Mouse (Mus musculus): ENCODE results near the gene Rnasek.

Gene Rnasek

DNA sequence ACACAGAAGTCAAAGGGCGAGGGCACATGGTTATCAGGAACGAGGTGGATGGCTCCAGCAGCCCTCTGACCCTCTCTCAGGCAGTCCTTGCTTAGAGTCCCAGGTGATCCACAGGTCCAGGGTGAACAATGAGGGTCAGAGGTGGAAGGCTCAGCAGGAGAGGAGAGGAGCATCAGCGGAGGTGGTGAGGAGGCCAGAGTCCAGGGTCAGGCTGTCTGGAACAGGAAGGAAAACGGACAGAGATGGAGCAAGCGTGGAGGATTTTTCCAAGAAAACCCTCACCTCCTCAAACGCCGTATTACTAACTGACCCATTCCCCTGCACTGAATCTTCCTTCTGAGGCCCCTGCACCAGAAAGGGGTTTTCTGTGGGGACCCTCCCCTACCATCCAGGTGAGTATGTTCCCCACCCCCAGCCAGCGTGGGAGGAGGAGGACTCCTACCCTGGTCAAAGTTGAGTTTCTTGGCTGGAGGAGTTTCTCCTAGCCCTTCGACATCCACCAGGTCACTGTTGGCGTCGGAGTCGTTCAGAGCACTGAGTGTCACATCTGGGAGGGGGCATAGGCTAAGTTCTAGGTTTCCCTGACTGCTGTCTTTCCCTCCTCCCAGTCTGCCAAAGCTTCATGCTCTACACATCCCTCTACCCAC lies 4.3 kb downstream of the Rnasek start:
- DNase-seq: peak; percentile 24

DNA sequence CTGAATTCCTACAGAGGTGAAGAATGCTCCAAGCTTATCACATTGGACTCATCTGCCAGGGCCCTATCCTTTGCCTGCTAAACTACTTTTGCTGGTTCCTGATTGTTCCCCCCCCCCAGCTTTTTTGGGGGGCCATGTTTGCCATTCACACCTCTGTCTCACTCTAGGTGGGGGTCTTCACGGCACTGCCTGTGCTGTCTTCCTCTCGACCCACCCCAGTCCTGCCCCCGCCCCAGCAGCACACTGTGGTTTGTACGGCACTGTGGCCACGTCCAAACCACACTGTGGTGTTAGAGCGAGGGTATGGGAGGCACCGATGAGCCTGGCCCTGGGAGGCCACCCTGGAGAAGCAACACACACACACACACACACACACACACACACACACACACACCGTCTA lies 5.1 kb downstream of the Rnasek start:
- no peak for DNase-seq

DNA sequence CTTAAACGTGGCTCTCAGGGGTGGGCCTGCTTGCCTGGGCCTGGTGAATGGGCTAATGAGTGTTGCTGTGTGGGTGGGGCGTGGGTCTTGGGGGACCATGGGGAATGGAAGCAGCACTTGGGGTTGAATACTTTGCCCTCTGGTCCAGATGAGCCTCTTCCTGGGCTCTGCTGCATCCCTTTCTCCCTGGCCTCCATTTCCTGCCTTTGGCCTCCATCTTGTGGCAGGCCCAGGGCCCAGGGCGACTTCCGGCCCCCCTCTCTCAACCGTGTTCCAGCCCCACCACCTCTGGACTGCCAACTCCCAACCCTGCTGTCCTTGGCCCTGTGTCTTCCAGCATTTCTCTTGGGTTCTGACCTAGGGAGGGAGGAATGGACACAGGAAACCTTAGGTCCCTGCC lies 5.6 kb downstream of the Rnasek start:
- DNase-seq: peak; percentile 46

DNA sequence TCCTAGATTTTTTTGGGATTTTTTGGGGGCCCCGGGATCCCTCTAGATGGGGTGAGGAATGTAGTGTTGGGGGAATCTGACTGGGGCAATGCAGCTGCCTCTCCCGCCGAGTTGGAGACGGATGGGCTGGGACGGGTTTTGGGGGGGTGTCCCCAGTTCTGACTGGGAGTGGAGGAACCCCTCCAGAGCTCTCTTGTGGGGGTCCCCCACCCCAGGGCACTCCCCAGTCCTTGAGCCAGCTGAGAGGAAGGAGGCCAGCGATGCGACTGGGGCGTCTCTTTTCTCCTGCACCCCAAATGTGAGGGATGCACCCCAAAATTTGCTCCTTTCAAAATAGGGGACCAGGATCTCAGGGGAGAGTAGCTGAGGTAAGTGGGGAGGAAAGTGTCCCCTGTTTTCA lies 6.6 kb downstream of the Rnasek start:
- DNase-seq: no peak

DNA sequence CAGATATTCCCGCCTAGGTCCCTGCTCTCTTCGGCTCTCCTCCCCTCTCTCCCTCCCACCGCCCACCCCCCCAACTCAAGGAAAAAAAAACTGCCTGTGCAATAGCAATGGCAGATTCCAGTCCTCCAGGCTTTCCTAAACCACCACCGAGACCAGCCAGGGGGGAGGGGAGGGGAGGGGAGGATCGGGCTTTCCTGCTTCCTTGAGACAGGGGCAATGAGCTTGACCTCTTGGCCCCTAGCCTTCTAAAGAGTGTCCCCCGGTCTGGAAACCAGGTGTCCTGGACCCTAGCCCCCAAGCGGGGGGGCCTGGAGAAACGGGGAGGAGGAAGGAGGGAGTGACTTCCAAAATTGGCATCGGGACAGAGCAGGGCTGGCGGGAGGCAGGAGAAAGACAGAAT lies 7.1 kb downstream of the Rnasek start:
- peak; percentile 66 for DNase-seq

DNA sequence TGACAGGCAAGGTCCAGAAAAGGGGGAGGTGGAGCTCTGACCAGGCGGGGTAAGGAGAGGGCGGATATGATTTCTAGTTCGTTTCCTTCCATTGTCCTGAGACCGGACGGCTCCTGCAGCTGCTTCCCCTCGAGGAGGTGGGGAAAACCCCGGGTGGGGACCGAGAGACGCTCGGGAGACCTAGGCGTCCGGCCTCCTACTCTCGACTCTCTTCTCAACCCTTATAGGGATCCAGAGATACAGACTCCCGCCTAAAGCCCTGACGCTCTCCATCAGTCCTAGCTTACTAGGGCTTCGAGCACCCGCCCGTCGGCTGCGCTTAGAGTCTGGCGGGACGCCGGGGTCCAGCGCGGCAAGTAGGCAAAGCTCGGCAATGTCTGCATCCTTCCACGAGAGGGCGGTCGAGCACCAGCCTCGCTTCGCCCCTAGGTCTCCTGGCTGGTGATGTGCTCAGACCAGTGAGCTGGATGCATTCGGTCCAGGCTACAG lies 9.4 kb downstream of the Rnasek start:
- peak; percentile 90 for DNase-seq

DNA sequence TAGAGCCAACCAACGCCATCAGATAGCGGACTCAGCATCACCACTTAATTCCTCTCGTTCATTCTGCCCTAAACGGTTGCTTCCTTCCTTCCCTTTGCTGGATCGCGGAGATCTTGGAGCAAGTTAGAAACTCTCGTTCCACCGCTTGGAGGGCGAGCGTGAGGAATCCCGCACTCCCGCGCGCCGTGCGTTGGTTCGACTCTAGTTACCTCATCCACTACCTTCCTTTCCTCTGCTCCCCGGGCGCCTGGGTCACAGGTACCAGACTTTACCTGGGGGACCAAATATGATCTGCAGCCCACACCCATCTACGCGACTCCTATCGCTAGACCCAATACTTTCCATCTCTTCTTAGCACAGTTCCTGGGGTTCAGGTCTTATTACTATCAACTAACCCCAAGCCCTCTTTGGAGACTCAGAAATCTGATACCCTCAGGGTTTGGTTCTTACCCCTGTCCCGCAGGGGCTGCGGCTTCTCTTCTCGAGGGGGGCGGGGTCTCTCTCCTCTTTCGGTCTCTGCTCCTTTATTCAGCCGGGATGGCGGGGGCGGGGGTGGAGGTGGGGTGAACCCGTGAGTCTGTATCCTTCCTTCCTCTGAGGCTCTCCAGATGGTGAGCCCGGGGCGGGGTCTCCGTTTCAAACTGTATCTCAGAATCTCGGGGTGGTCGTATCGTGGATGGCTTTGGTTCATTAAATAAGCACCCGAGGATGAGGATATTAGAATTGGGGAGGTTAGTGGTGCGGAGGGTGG lies 10.2 kb downstream of the Rnasek start, which contains the start of gene Bcl6b:
Gene Bcl6b, minus strand, starts transcription at position 539 of the 751 bp plus-strand sequence.
- DNase-seq: peak; percentile 69

DNA sequence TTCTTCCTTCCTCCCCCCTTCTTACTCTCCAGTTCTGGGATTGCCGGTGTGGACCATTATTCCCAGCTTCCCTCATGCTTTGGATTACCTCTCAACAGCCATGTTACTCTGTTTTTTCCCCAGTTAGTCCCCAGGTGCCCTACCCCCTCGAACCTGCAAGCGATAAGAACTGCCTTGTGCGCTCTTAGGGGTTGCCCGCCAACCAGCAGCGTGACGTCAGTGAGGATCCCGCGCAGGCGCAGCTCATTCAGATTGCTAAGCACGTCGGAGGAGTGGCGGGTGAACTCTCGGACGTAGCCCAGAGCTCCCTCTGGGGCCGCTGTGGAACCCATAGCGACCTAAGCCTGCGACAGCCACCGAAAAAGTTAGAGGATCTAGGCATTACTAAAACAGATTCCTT lies 10.8 kb downstream of the Rnasek start:
- peak; percentile 91 for DNase-seq

DNA sequence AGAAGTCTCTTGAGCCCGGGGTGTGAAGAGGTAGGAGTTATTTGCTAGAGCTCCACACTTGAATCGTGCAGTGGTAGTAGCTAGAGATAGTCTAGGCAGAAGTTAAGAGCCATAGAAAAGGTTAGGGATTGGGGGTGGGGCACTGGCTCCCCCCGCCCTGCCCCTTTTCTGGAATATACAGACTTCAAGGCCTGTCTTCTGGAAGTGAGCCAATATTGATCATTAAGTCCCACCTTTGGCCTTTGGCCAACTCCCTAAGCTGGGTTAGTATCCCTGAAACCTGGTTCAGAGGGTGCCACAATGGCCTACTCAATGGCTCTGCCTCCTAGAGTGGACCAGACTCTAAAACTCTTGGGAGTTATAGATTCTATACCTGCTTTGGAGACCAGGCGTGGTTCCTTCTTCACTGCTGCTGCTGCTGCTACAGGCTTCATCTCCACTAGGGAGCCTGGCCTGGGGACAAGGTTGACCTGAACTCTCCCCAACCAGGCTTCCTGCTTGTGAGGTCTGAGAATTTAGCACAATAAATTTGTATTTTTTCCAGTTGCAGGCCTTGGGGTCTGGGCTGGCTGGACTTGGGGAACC lies 11.9 kb downstream of the Rnasek start:
- DNase-seq: no peak

DNA sequence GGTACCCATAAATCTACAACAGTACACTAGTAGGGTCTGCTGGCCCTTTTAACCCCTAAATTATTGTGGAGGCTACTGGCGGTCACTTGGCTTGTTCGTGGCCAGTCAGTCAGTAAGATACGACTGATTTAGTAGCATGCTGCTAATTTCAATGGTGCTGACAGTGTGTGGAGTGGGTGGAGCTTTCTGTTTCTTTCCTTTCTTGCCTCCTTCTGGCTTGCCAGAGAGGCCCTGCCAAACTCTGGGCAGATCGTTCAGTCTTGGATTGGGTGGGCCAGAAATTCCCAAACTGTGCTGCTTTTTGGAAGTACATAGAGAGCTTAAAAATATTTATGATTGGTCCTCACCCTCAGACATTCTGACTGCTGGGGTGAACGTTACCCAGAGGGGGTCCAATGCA lies 12.5 kb downstream of the Rnasek start:
- no peak for DNase-seq

DNA sequence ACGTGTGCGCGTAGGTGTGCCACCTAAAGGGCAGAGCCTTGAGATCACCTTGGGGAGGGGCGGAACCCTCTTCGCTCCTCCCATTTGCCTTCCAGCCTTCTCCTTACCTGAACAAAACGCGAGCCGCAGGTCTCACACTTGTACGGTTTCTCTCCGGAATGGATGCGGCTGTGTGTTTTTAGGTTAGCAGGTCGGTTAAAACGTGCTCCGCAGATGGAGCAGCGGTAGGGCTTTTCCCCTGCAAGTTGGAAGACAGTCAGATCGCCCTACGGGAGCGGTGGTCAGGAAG lies 13.1 kb downstream of the Rnasek start:
- DNase-seq: peak; percentile 55

DNA sequence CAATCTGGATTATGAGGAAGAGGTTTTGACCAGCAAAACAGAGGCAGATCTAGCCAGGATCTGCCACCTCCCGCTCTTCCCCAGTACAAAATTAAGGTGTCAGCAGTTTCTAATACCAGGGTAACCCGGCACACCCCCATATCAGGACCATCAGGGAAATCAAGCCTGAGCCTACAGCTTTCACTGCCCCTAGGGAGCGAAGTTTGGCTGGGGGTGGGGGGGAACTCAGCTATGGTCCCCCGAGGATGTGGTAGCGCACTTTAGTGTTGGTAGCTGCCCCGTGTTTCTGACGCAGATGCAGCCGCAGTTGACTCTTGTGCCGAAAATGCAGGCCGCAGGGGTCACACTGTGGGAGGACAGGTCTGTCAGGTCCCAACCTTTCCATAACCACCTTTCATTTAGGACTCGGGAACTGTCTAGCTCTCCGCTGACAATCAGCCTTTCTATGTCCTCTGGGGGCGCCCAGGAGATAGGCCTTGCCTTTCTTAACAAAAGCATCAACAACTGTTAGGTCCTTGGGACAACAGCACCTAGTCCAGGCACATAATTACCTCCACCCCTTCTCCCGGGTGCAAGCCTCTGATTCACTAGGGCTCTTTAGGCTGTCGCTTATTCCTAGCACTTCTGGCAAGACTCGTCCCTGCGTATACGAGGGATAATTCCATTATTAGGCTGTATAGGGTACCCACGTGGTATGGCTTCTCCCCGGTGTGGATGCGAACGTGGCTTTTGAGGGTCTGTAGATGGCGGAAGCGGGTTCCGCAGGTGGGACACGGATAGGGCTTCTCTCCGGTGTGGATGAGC lies 13.6 kb downstream of the Rnasek start:
- peak; percentile 17 for DNase-seq

DNA sequence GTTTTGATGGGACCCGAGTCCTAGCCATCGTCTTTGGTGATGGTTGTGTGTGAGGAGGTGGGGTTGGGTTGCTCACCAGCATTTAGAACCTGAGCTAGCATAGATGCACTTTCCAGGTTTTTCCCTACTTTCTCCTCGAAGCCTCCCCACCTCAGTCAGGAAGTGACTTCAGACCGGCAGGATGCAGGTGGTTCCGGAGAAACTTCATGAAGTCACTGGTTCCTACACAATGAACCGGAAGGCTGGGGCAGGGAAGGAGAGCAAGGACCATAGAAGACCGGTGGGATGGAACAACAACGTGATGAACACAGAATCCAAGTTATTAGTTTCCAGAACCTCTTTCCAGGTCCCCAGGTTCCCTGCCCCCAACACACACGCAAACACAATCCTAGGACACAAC lies 15.9 kb downstream of the Rnasek start:
- DNase-seq: peak; percentile 74

DNA sequence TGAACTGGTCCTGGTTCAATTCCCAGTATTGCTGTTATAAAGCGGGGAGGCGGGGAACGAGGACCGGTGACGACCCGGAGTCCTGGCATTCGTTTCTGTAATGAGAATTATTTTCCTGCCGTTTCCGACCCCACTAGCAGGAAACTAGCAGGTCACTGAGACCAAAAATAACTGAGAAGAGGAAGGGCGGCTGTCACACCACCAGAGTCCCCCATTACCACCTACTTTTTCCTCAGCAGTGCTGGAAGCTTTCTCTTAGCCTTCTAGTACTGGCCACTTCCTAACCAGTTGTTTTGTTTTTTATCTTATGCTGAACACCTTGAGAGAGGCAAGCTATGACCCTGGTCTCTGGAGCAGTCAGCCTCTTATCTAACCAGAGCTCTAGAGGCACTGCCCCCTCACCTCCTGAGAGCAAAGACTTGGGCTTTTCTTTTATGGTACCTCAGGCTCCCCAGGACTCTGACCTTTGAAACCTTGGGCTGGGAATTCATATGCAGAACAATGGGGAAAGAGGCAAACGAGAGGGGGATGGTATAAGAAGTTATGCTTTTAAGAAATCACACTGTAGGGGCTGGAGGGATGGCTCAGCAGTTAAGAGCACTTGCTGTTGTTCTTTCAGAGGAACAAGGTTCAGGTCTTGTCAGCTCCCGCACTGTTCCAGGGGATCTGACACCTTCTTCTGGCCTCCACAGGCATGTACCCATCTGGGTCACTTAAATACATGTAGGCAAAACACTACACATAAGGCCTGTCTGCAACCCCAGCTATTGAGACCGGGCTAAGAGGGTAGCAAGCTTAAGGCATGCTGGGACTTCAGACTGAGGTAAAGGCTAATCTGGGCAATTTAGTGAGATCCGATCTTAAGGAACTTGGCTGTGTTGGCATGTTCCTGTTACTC lies 17.8 kb downstream of the Rnasek start:
- peak; percentile 70 for DNase-seq

DNA sequence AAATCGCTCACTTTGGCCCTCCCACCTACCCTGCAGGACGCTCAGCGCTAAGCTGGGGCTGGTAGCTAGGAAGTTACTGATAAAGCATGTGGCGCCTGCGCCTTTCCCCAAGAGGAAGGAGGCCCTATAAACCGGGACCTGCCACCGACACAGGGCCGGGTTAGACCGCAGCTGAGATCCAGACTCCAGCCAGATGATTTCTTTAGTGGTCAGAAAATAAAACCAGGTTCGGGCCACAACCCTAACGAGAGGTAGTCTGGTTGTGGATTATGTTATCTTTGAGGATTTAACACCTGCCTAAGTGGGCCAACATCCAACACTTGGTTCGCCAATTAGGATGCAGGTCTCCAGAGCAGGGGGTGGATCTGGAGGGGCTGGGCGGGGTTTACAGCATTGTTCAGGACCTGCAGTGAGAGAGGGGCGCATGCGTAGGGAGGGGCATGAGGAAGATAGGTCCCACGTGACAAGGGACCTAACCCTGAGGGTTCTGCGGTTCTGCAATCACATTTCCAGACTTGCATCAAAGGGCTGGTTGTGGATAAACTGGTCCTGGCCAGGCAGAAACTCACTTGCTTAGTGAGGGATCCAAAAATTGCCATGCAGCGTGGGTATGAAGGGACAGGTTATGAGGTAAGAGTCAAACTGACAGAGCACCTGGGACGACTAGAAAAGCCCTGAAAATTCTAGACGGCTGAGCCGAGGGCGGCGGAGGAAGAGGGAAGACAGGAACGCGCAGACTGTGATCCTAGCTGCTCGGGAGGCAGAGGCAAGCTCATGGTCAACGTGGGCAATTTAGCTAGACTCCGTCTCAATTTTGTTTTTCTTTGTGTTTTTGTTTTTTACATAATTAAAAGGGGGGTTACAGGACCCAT lies 18.7 kb downstream of the Rnasek start, which contains the start of gene Slc16a13:
Gene Slc16a13, minus strand, starts transcription at position 334 of the 872 bp plus-strand sequence.
- DNase-seq: peak; percentile 98

DNA sequence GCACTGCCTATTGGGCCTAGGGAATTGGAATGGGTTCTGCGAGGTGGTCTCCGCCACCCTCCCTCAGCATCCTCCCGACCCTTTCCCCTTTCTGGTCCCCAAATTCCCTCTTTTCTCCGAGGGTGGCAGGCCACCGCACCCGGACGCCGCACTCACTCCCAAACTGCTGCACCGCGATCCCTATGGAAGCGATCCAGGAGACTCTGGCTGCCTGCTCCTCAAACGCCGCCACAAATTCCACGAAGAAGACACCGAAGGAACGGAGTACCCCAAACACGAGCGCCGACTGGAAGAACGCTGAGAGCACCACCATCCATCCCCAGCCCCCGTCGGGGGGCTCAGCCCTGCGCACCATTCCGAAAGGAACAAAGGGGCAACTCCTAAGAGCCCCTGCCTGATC lies 19.3 kb downstream of the Rnasek start:
- DNase-seq: no peak

DNA sequence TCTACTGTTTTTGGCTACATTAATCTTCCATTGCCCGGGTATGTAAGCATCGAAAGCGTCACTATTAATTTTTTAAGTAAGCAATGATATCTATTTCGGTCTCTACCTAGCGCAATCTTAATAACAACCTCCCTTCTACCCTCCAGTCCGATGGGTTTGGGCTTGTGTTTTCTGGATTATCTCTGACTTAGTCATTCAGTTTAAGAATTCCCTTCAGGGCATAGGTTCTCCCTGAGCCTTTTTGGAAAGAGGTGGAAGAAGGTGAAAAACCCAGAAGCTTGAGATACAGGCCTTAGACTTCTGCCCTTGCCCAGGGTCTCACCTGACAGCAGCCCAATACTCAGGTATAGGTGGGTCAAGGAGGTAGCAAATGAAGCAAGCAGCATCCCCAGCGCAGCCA lies 19.8 kb downstream of the Rnasek start:
- no peak for DNase-seq

DNA sequence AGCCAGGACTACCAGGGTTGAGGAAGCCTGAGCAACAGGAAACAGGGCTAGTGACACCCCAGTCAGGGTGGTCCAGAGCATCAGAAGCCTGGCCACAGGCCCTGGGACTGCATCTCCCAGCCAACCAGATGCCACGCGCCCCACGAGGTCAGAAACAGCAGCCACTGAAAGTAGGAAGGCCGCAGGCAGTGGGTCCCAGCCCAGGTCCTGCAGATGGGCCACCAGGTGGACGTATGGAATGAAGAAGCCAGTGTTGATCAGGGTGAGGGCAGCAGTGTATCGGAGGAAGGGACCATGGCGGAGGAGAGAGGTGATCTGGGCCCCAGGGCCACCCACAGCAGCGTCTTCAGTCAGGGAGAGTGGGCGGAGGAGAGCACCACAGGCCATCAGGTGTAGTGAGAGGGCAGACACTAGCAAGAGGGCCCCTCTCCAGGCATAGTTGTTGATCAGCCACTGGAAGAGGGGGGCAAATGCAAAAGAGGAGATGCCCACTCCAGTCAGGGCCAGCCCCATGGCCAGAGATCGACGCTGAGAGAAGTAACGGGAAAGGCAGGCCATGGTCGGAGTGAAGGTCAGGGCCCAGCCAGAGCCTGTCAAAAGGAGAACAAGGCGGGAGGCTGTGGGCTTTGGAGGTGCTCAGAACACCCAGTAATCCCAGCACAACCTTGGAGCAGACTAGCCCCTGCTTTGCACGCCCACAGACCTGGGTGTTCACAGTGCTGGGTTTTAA lies 20.7 kb downstream of the Rnasek start:
- DNase-seq: peak; percentile 44

DNA sequence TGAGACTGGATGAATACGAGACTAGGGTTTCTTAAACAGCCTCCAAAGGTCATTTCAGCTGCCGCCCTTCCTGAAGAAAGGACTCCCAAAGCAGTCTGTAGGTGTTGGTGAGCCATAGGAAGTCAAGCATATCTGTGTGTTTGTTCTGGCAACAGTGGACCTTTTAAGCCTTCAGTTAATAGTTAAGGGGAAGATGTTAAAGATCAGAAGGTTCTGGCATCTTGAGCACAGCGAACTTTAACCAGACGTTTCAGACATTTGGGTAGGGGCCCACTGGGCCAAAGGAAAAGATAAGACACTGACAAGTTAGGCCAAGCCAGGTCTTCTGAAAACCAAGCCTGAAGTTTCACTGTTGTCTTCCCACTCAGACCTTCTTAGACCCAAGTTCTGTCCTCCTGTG lies 21.6 kb downstream of the Rnasek start:
- DNase-seq: peak; percentile 78

DNA sequence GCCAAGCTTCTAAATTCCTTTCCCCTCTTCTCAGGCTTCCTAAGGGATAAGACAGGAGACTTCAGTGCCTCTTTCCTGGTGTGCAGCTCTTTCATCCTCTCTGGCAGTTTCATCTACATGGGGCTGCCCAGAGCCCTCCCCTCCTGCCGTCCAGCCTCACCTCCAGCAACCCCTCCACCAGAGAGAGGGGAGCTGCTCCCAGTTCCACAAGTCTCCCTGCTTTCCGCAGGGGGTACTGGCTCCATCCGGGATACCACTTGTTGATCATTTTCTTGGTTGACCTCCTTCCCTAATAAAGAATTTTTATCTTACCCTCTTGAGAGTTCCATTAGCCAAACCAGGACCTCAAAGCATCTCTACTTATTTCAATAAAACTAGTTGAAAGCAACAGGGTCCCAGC lies 23.5 kb downstream of the Rnasek start:
- DNase-seq: no peak

Data from kidney, postnatal 14 days (tissue).